Mouse (Mus musculus): ENCODE data around the gene Hyal6. TPM values are rescaled to one million over a fixed set of nuclear protein-coding genes. Genes with fewer than 3 reads are reported as not detected.

The Hyal6 gene
- polyA plus RNA-seq, 1 experiment from 2014 or later = not detected

Other genes starting within 250 kb of the Hyal6 start
- gene Iqub, start 218.2 kb upstream of the Hyal6 start, polyA plus RNA-seq (2018) = not detected in 3 replicates
- 69.6 to 126 TPM (median 88.2 TPM) in 3 replicates for gene Ndufa5, start 205.2 kb upstream of the Hyal6 start, polyA plus RNA-seq (2018)
- not detected in 3 replicates for gene Asb15, start 205.1 kb upstream of the Hyal6 start, polyA plus RNA-seq (2018)
- gene Lmod2, start 135.5 kb upstream of the Hyal6 start, polyA plus RNA-seq (2018) = not detected in 3 replicates
- 9.3 to 15.8 TPM (median 10.4 TPM) in 3 replicates for gene Wasl, start 68.2 kb upstream of the Hyal6 start, polyA plus RNA-seq (2018)
- gene Hyal4, start 15.1 kb downstream of the Hyal6 start, polyA plus RNA-seq (2018) = not detected in 3 replicates
- gene Spam1, start 57.9 kb downstream of the Hyal6 start, polyA plus RNA-seq (2018) = not detected in 3 replicates
- not detected in 3 replicates for gene Hyal5, start 124.8 kb downstream of the Hyal6 start, polyA plus RNA-seq (2018)
- gene Tmem229a, start 223.1 kb downstream of the Hyal6 start, polyA plus RNA-seq (2018) = not detected in 3 replicates